Mouse (Mus musculus) heart, postnatal 4 days (tissue): ENCODE data around the gene Atf5. TPM values are rescaled to one million over a fixed set of nuclear protein-coding genes. Genes with fewer than 3 reads are reported as not detected.

Experiments
- DNase-seq: peaks from one replicate; pipeline ENCODE4 v3.0.0; 2021
- microRNA-seq, 2 experiments: library from miRNA; unstranded; fragments of <30 nt; microRNA quantifications; one replicate each; pipeline ENCODE4 v1.2.0; 2021 to 2022
- total RNA-seq, 2 experiments: library from RNA; stranded (reverse); gene quantifications; 2 replicates each; pipeline ENCODE4 v1.2.3; 2021

Atf5 gene
- total RNA-seq, 2 experiments from 2014 or later = 34.9 to 37.2 TPM

- no peak for DNase-seq
Measured at GRCm38 (mm10) chr7:44768129-44768528, 48.3 kb downstream of the Atf5 start.

Small RNA genes lying within 50 kb of the gene (microRNA-seq; reads per million reads assigned to microRNA genes)
- gene Mir707 = 0 reads per million in 2 experiments

Other genes starting within 250 kb of the Atf5 start
- under 1 TPM; 0.50 to 0.59 TPM for gene Napsa, start 244.3 kb downstream of the Atf5 start, total RNA-seq
- under 1 TPM; 0.38 to 0.43 TPM for gene Kcnc3, start 226.0 kb downstream of the Atf5 start, total RNA-seq
- gene Myh14, start 145.8 kb downstream of the Atf5 start, total RNA-seq = 10 to 100 TPM; 11.8 to 14.3 TPM
- gene Izumo2, start 107.9 kb downstream of the Atf5 start, total RNA-seq = not detected
- 10 to 100 TPM; 28.4 to 28.9 TPM for gene Vrk3, start 68.2 kb downstream of the Atf5 start, total RNA-seq
- under 1 TPM; 0.19 to 0.20 TPM for gene Zfp473, start 65.6 kb downstream of the Atf5 start, total RNA-seq
- gene Nup62, start 570 bp downstream of the Atf5 start, total RNA-seq = 10 to 100 TPM; 69.3 to 69.9 TPM
- 1 to 10 TPM; 1.4 to 2.0 TPM for gene Il4i1, start 271 bp downstream of the Atf5 start, total RNA-seq
- 10 to 100 TPM; 70.6 to 82.6 TPM for gene Akt1s1, start 32.3 kb upstream of the Atf5 start, total RNA-seq
- 10 to 100 TPM; 33.0 to 38.0 TPM for gene Tbc1d17, start 32.4 kb upstream of the Atf5 start, total RNA-seq
- gene Pnkp, start 40.5 kb upstream of the Atf5 start, total RNA-seq = 10 to 100 TPM; 19.6 to 19.9 TPM
- 100 to 1,000 TPM; 237 to 248 TPM for gene Ptov1, start 53.1 kb upstream of the Atf5 start, total RNA-seq
- 10 to 100 TPM; 74.6 to 76.3 TPM for gene Med25, start 76.1 kb upstream of the Atf5 start, total RNA-seq
- 10 to 100 TPM; 10.7 to 10.8 TPM for gene Fuz, start 79.4 kb upstream of the Atf5 start, total RNA-seq
- gene Ap2a1, start 112.8 kb upstream of the Atf5 start, total RNA-seq = 10 to 100 TPM; 96.9 to 99.4 TPM
- not detected for gene Tsks, start 126.5 kb upstream of the Atf5 start, total RNA-seq
- gene Cpt1c, start 158.2 kb upstream of the Atf5 start, total RNA-seq = 1 to 10 TPM; 4.4 to 5.1 TPM
- gene Prmt1, start 169.9 kb upstream of the Atf5 start, total RNA-seq = 100 to 1,000 TPM; 306 to 324 TPM
- 10 to 100 TPM; 42.0 to 43.0 TPM for gene Irf3, start 181.0 kb upstream of the Atf5 start, total RNA-seq
- gene Bcl2l12, start 182.1 kb upstream of the Atf5 start, total RNA-seq = 10 to 100 TPM; 21.7 to 25.2 TPM
- 10 to 100 TPM; 78.5 to 80.3 TPM for gene Scaf1, start 199.7 kb upstream of the Atf5 start, total RNA-seq
- 10 to 100 TPM; 71.2 to 73.4 TPM for gene Rras, start 201.3 kb upstream of the Atf5 start, total RNA-seq
- gene Prr12, start 236.2 kb upstream of the Atf5 start, total RNA-seq = 10 to 100 TPM; 35.4 to 36.7 TPM
- 10 to 100 TPM; 31.7 to 34.6 TPM for gene Nosip, start 245.8 kb upstream of the Atf5 start, total RNA-seq
- 10 to 100 TPM in 1 of 2 experiments, 1 to 10 TPM in 1; 9.5 to 10.2 TPM for gene Prrg2, start 246.0 kb upstream of the Atf5 start, total RNA-seq